In genomic region chr17:74994582-74994893, GRCm38 (mm10) we compare ENCODE assay signal across 8 mouse cellular contexts. TPM values are rescaled to one million over a fixed set of nuclear protein-coding genes. Genes with fewer than 3 reads are reported as not detected.
DNase-seq lines count a peak whose midpoint lies in the region; ATAC-seq lines count a peak whose summit lies in the region.

No protein-coding gene starts in this region.

- H3K9me3 ChIP-seq in lung, embryonic 15.5 days = peaks cover 5% of the 10 kb centered on the region; the same call in 1 of the 2 replicates
- peaks cover 7% of the 10 kb centered on the region; the same call in 1 of the 2 replicates for H3K9me3 ChIP-seq in heart, embryonic 12.5 days (replicated peaks)
- H3K9me3 ChIP-seq in liver, embryonic 12.5 days (replicated peaks) = peaks cover 6% of the 10 kb centered on the region; the same call in 1 of the 2 replicates
- no peaks in the 10 kb centered on the region; the same call in 1 of the 2 replicates for H3K9me3 ChIP-seq in stomach, embryonic 15.5 days

- peak overlapping the region; percentile 29 for H3K9ac ChIP-seq in lung, embryonic 15.5 days
- peak overlapping the region; percentile 59; the same call in 1 of the 2 replicates for H3K9ac ChIP-seq in heart, embryonic 12.5 days
- no peak overlapping the region for H3K9ac ChIP-seq in liver, embryonic 12.5 days
- H3K9ac ChIP-seq in stomach, embryonic 15.5 days = no peak overlapping the region

- WGBS in lung, embryonic 15.5 days = 2% methylated on average over 4 of the region's 4 CpGs
- WGBS in heart, embryonic 12.5 days = 0% methylated on average over 4 of the region's 4 CpGs
- WGBS in liver, embryonic 12.5 days (ENCODE audit: insufficient replicate concordance) = 17% methylated on average over 4 of the region's 4 CpGs
- WGBS in stomach, embryonic 15.5 days = 5% methylated on average over 4 of the region's 4 CpGs

- ATAC-seq in lung, embryonic 15.5 days (ENCODE audit: borderline replicate concordance, extremely low read depth, low FRiP score, low TSS enrichment) = no peak
- ATAC-seq in heart, embryonic 12.5 days (ENCODE audit: insufficient number of reproducible peaks, low FRiP score) = peak; percentile 82
- ATAC-seq in liver, embryonic 12.5 days = no peak
- ATAC-seq in stomach, embryonic 15.5 days (ENCODE audit: insufficient read depth, low FRiP score, low read depth) = no peak

- peaks cover 19% of the 10 kb centered on the region for H3K4me1 ChIP-seq in lung, embryonic 15.5 days
- peaks cover 22% of the 10 kb centered on the region for H3K4me1 ChIP-seq in heart, embryonic 12.5 days (replicated peaks)
- H3K4me1 ChIP-seq in liver, embryonic 12.5 days = peaks cover 14% of the 10 kb centered on the region
- peaks cover 10% of the 10 kb centered on the region for H3K4me1 ChIP-seq in stomach, embryonic 15.5 days

- H3K27me3 ChIP-seq in lung, embryonic 15.5 days = no peaks in the 10 kb centered on the region
- no peaks in the 10 kb centered on the region for H3K27me3 ChIP-seq in heart, embryonic 12.5 days (replicated peaks)
- H3K27me3 ChIP-seq in liver, embryonic 12.5 days (replicated peaks) = no peaks in the 10 kb centered on the region
- no peaks in the 10 kb centered on the region for H3K27me3 ChIP-seq in stomach, embryonic 15.5 days (replicated peaks)

- DNase-seq in lung, adult 18-20 months = no peak
- no peak for DNase-seq in frontal cortex, postnatal 14 days (ENCODE audit: low spot score in 2 of 2)
- no peak for DNase-seq in spleen, postnatal 4 days (ENCODE audit: low spot score in 2 of 2)
- DNase-seq in right cerebral cortex, adult 18-20 months = no peak

- peak overlapping the region; percentile 87 for H3K27ac ChIP-seq in lung, embryonic 15.5 days
- peak overlapping the region; percentile 93 for H3K27ac ChIP-seq in heart, embryonic 12.5 days (ENCODE audit: poor library complexity, severe bottlenecking)
- H3K27ac ChIP-seq in liver, embryonic 12.5 days = no peak overlapping the region
- H3K27ac ChIP-seq in stomach, embryonic 15.5 days = peak overlapping the region; percentile 78

- H3K4me3 ChIP-seq in lung, embryonic 15.5 days = peak overlapping the region; percentile 35
- H3K4me3 ChIP-seq in heart, embryonic 12.5 days = peak overlapping the region; percentile 37
- peak overlapping the region; percentile 28; the same call in 1 of the 2 replicates for H3K4me3 ChIP-seq in liver, embryonic 12.5 days
- peak overlapping the region; percentile 38 for H3K4me3 ChIP-seq in stomach, embryonic 15.5 days (replicated peaks)

- no peaks in the 10 kb centered on the region for H3K36me3 ChIP-seq in lung, embryonic 15.5 days
- no peaks in the 10 kb centered on the region for H3K36me3 ChIP-seq in heart, embryonic 12.5 days
- H3K36me3 ChIP-seq in liver, embryonic 12.5 days = no peaks in the 10 kb centered on the region
- H3K36me3 ChIP-seq in stomach, embryonic 15.5 days = no peaks in the 10 kb centered on the region

- peak overlapping the region; percentile 65 for H3K4me2 ChIP-seq in lung, embryonic 15.5 days
- H3K4me2 ChIP-seq in heart, embryonic 12.5 days = peak overlapping the region; percentile 68
- H3K4me2 ChIP-seq in liver, embryonic 12.5 days = peak overlapping the region; percentile 60
- H3K4me2 ChIP-seq in stomach, embryonic 15.5 days = peak overlapping the region; percentile 57

RNA-seq across cellular contexts. Expression of gene Ltbp1, which starts 10.8 kb away (rescaled TPM):
- polyA plus RNA-seq in lung, embryonic 15.5 days (2015; fragmentation: Nextera tagmentation; extraction: Ambion mirVana) = 28.3 and 29.0 TPM in 2 replicates
- polyA plus RNA-seq in heart, embryonic 12.5 days (2016; fragmentation: Nextera tagmentation; extraction: Ambion mirVana) = 58.8 and 59.3 TPM in 2 replicates
- polyA plus RNA-seq in liver, embryonic 12.5 days (2016; fragmentation: Nextera tagmentation; extraction: Ambion mirVana) = 7.4 and 8.6 TPM in 2 replicates
- 26.1 and 27.8 TPM in 2 replicates for polyA plus RNA-seq in stomach, embryonic 15.5 days (2015; fragmentation: Nextera tagmentation; extraction: Ambion mirVana)

Comparison
In these comparisons a context has a peak if more than half of its experiments do, and no peak if none do; other contexts are left out.
1. H3K9ac ChIP-seq: peak in lung, embryonic 15.5 days (single experiment) and heart, embryonic 12.5 days (single experiment); none in liver, embryonic 12.5 days (single experiment) and stomach, embryonic 15.5 days (single experiment).
2. Peak in every context shown above with its lines, with median percentiles within 50 percentile points of each other: H3K4me2 ChIP-seq and H3K4me3 ChIP-seq.